In the genomic region with DNA sequence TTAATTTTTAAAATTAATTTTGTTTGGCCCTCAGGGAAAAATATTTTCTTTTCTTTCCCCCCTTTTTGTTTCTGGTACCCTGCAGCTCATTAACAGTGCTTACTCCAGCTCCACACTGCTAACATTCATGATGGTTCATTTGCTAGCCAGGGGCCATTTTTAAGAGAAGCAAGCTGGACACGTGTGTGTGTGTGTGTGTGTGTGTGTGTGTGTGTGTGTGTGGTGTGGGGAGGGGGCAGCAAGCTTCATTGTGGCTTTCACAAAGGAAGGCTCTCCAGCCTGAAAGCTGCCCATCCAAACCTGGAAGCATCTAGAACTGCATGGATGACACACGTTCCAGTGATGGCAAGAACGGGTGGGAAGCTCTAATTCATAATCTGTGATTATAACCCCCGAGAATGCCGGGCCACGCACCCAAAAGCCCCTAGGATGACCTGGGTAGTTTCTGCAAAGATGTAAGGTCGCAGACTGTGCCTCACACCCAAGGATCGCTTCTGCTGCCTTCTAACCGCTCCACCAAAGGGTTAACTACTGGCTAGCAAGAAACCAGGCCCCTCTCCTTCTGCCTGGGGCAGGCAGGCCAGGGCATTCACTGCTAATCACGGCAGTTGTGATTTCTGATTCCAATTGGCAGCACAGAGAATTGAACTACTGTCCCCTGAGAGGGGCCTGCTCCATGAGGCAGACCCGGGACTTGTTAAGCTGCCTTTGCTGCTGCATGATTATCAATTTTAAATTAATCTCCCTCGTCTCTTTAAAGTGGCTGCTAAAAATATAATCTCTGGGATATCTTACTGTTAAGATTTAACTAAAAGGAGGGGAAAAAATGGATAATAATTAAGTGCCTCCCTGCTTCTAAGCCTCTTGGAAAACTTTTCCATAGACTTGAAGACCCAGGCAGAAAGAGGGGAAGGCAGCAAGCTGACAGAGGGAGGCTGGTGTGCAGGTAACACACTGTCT, we compare ENCODE assay signal across 8 mouse cellular contexts.
DNase-seq lines count a peak whose midpoint lies in the region; ATAC-seq lines count a peak whose summit lies in the region.

No protein-coding gene starts in this region.

- H3K27me3 ChIP-seq in heart, embryonic 12.5 days (replicated peaks), result no peaks in the 10 kb centered on the region
- peaks cover 6% of the 10 kb centered on the region; the same call in 1 of the 2 replicates for H3K27me3 ChIP-seq in embryonic facial prominence, embryonic 12.5 days
- H3K27me3 ChIP-seq in hindbrain, embryonic 16.5 days (replicated peaks; ENCODE audit: control insufficient read depth, insufficient read depth, low read length), result no peaks in the 10 kb centered on the region
- H3K27me3 ChIP-seq in midbrain, embryonic 15.5 days (replicated peaks), result no peaks in the 10 kb centered on the region

- DNase-seq in heart, adult 8-10 months (ENCODE audit: low spot score), result no peak
- DNase-seq in lung, postnatal 36 days, result no peak
- no peak for DNase-seq in adrenal gland, adult 2 months
- no peak for DNase-seq in spleen, adult 12 weeks (ENCODE audit: low spot score)

- no peaks in the 10 kb centered on the region for H3K9me3 ChIP-seq in heart, embryonic 12.5 days (replicated peaks)
- H3K9me3 ChIP-seq in embryonic facial prominence, embryonic 12.5 days, result no peaks in the 10 kb centered on the region
- no peaks in the 10 kb centered on the region for H3K9me3 ChIP-seq in hindbrain, embryonic 16.5 days (ENCODE audit: control insufficient read depth, low read length)
- no peaks in the 10 kb centered on the region for H3K9me3 ChIP-seq in midbrain, embryonic 15.5 days

- H3K36me3 ChIP-seq in heart, embryonic 12.5 days, result no peaks in the 10 kb centered on the region
- H3K36me3 ChIP-seq in embryonic facial prominence, embryonic 12.5 days, result no peaks in the 10 kb centered on the region
- no peaks in the 10 kb centered on the region for H3K36me3 ChIP-seq in hindbrain, embryonic 16.5 days (ENCODE audit: control insufficient read depth, insufficient read depth, low read length)
- H3K36me3 ChIP-seq in midbrain, embryonic 15.5 days (replicated peaks), result no peaks in the 10 kb centered on the region

- peaks cover 27% of the 10 kb centered on the region for H3K4me1 ChIP-seq in heart, embryonic 12.5 days (replicated peaks)
- H3K4me1 ChIP-seq in embryonic facial prominence, embryonic 12.5 days, result peaks cover 23% of the 10 kb centered on the region
- H3K4me1 ChIP-seq in hindbrain, embryonic 16.5 days (ENCODE audit: control insufficient read depth, insufficient read depth, low read depth, low read length), result peaks cover 20% of the 10 kb centered on the region
- H3K4me1 ChIP-seq in midbrain, embryonic 15.5 days, result peaks cover 27% of the 10 kb centered on the region

- peak overlapping the region; percentile 3; the same call in 1 of the 2 replicates for H3K9ac ChIP-seq in heart, embryonic 12.5 days
- H3K9ac ChIP-seq in embryonic facial prominence, embryonic 12.5 days, result no peak overlapping the region
- peak overlapping the region; percentile 38; the same call in 1 of the 2 replicates for H3K9ac ChIP-seq in hindbrain, embryonic 16.5 days (ENCODE audit: low read depth, low read length)
- no peak overlapping the region for H3K9ac ChIP-seq in midbrain, embryonic 15.5 days

- WGBS in heart, embryonic 12.5 days, result 38% methylated on average over 12 of the region's 12 CpGs
- 13% methylated on average over 12 of the region's 12 CpGs for WGBS in embryonic facial prominence, embryonic 12.5 days
- 26% methylated on average over 12 of the region's 12 CpGs for WGBS in hindbrain, embryonic 16.5 days
- WGBS in midbrain, embryonic 15.5 days, result 27% methylated on average over 12 of the region's 12 CpGs

- no peak overlapping the region for H3K27ac ChIP-seq in heart, embryonic 12.5 days (ENCODE audit: poor library complexity, severe bottlenecking)
- peak overlapping the region; percentile 65 for H3K27ac ChIP-seq in embryonic facial prominence, embryonic 12.5 days
- peak overlapping the region; percentile 64 for H3K27ac ChIP-seq in hindbrain, embryonic 16.5 days (ENCODE audit: low read depth, low read length)
- peak overlapping the region; percentile 68 for H3K27ac ChIP-seq in midbrain, embryonic 15.5 days

- no peak for ATAC-seq in heart, embryonic 12.5 days (ENCODE audit: insufficient number of reproducible peaks, low FRiP score)
- ATAC-seq in embryonic facial prominence, embryonic 12.5 days (ENCODE audit: insufficient number of reproducible peaks, insufficient read depth, low FRiP score, low TSS enrichment), result no peak
- no peak for ATAC-seq in hindbrain, embryonic 16.5 days
- ATAC-seq in midbrain, embryonic 15.5 days (replicated peaks), result peak; percentile 42; the same call in 1 of the 2 replicates

- H3K4me3 ChIP-seq in heart, embryonic 12.5 days, result no peak overlapping the region
- H3K4me3 ChIP-seq in embryonic facial prominence, embryonic 12.5 days, result no peak overlapping the region
- H3K4me3 ChIP-seq in hindbrain, embryonic 16.5 days (ENCODE audit: low read length), result no peak overlapping the region
- H3K4me3 ChIP-seq in midbrain, embryonic 15.5 days, result no peak overlapping the region

- no peak overlapping the region for H3K4me2 ChIP-seq in heart, embryonic 12.5 days
- peak overlapping the region; percentile 24; the same call in 1 of the 2 replicates for H3K4me2 ChIP-seq in embryonic facial prominence, embryonic 12.5 days (replicated peaks)
- H3K4me2 ChIP-seq in hindbrain, embryonic 16.5 days (ENCODE audit: low read length), result no peak overlapping the region
- H3K4me2 ChIP-seq in midbrain, embryonic 15.5 days, result 0 out of 2 replicates have a peak overlapping the region, but pooled peaks have one; percentile 1

Comparison
In these comparisons a context has a peak if more than half of its experiments do, and no peak if none do; other contexts are left out.
1. H3K4me2 ChIP-seq: peak in embryonic facial prominence, embryonic 12.5 days (single experiment) and midbrain, embryonic 15.5 days (single experiment); none in heart, embryonic 12.5 days (single experiment) and hindbrain, embryonic 16.5 days (single experiment).
2. H3K9ac ChIP-seq: peak in heart, embryonic 12.5 days (single experiment) and hindbrain, embryonic 16.5 days (single experiment); none in embryonic facial prominence, embryonic 12.5 days (single experiment) and midbrain, embryonic 15.5 days (single experiment).